Comparison of ENCODE assay signal across 25 mouse cellular contexts in genomic region chr3:84829366-84829765, GRCm38 (mm10).
"Had no signal": no experiment of that assay in that cellular context is flagged by ENCODE, and none has a peak within 500 bp of the region (broad histone marks: within the 10 kb centered on the region; RNA-seq: fewer than 3 reads in every experiment).

No protein-coding gene starts in this region.

- H3K4me3 ChIP-seq: embryonic facial prominence, embryonic 10.5 days; embryonic facial prominence, embryonic 12.5 days; embryonic facial prominence, embryonic 13.5 days; embryonic facial prominence, embryonic 15.5 days; erythroblast, embryonic 14.5 days; forebrain, embryonic 10.5 days; forebrain, embryonic 12.5 days; forebrain, embryonic 13.5 days; forebrain, embryonic 15.5 days; gastrocnemius, adult 2 months; heart, adult 2 months; heart, embryonic 10.5 days had no signal

- H3K27ac ChIP-seq: embryonic facial prominence, embryonic 10.5 days; embryonic facial prominence, embryonic 12.5 days; embryonic facial prominence, embryonic 13.5 days; embryonic facial prominence, embryonic 15.5 days; forebrain, embryonic 10.5 days; forebrain, embryonic 12.5 days; forebrain, embryonic 13.5 days; forebrain, embryonic 15.5 days; gastrocnemius, adult 2 months; heart, adult 2 months; heart, embryonic 10.5 days had no signal

- ATAC-seq: forebrain, embryonic 13.5 days; forebrain, embryonic 14.5 days; forebrain, embryonic 15.5 days; forebrain, embryonic 16.5 days; forebrain, postnatal 0 days had no signal

- H3K36me3 ChIP-seq: embryonic facial prominence, embryonic 10.5 days; embryonic facial prominence, embryonic 12.5 days; embryonic facial prominence, embryonic 13.5 days; embryonic facial prominence, embryonic 15.5 days; forebrain, embryonic 10.5 days; forebrain, embryonic 12.5 days; forebrain, embryonic 15.5 days; heart, embryonic 10.5 days had no signal

- H3K9ac ChIP-seq: embryonic facial prominence, embryonic 12.5 days; embryonic facial prominence, embryonic 13.5 days; embryonic facial prominence, embryonic 15.5 days; forebrain, embryonic 12.5 days; forebrain, embryonic 13.5 days; forebrain, embryonic 15.5 days; forebrain, postnatal 0 days had no signal

- H3K4me2 ChIP-seq: embryonic facial prominence, embryonic 12.5 days; embryonic facial prominence, embryonic 13.5 days; embryonic facial prominence, embryonic 15.5 days; forebrain, embryonic 12.5 days; forebrain, embryonic 13.5 days; forebrain, embryonic 15.5 days had no signal

- H3K9me3 ChIP-seq: embryonic facial prominence, embryonic 10.5 days; embryonic facial prominence, embryonic 12.5 days; embryonic facial prominence, embryonic 13.5 days; embryonic facial prominence, embryonic 15.5 days; forebrain, embryonic 10.5 days; forebrain, embryonic 12.5 days; forebrain, embryonic 13.5 days; forebrain, embryonic 15.5 days; heart, embryonic 10.5 days had no signal

- H3K27me3 ChIP-seq: embryonic facial prominence, embryonic 12.5 days; embryonic facial prominence, embryonic 13.5 days; embryonic facial prominence, embryonic 15.5 days; forebrain, embryonic 12.5 days; forebrain, embryonic 13.5 days; forebrain, embryonic 15.5 days had no signal

- H3K4me1 ChIP-seq: embryonic facial prominence, embryonic 10.5 days; embryonic facial prominence, embryonic 12.5 days; embryonic facial prominence, embryonic 15.5 days; forebrain, embryonic 12.5 days; heart, embryonic 10.5 days had no signal

- DNase-seq: cerebellum, adult 9-11 months; cerebellum, postnatal 14 days; cerebellum, postnatal 25 days; cerebellum, postnatal 36 days; embryo, embryonic 11 days; forebrain, postnatal 0 days; gastrocnemius, adult 2 months; gastrocnemius, postnatal 10 days; gastrocnemius, postnatal 25 days; gastrocnemius, postnatal 36 days; heart, adult 11 months; heart, adult 18-20 months; heart, adult 2 months had no signal
